Mouse (Mus musculus) CH12.LX (cell line): Measurements from ENCODE around the gene Lrrc8c.

Source experiments
- BHLHE40 ChIP-seq: IDR thresholded peaks from 2 replicates; pipeline ENCODE4 v1.6.1; 2011; ENCODE audit warnings: mild to moderate bottlenecking, low read depth, low read length, improper control_type of control experiment
- CHD1 ChIP-seq: IDR thresholded peaks from 2 replicates; pipeline ENCODE4 v1.6.1; 2012; ENCODE audit warnings: low read depth, low read length, improper control_type of control experiment, inconsistent platforms
- CTCF ChIP-seq, 2 experiments: IDR thresholded peaks in 1 of 2; conservative IDR thresholded peaks in 1 of 2; 2 replicates each; pipeline ENCODE4 v1.5.1; 2011 to 2012; ENCODE audit warnings: low read depth in 2 of 2, low read length in 2 of 2, improper control_type of control experiment in 1 of 2, inconsistent platforms in 1 of 2, mild to moderate bottlenecking in 1 of 2, moderate library complexity in 1 of 2
- HCFC1 ChIP-seq: IDR thresholded peaks from 2 replicates; pipeline ENCODE4 v1.6.1; 2012; ENCODE audit warnings: low read depth, mild to moderate bottlenecking, inconsistent platforms, low read length, improper control_type of control experiment
- POLR2A ChIP-seq: IDR thresholded peaks from 2 replicates; pipeline ENCODE4 v1.6.1; 2011; ENCODE audit warnings: low read depth, mild to moderate bottlenecking, improper control_type of control experiment, low read length
- POLR2AphosphoS2 ChIP-seq: IDR thresholded peaks from 2 replicates; pipeline ENCODE4 v1.6.1; 2011; ENCODE audit warnings: low read depth, low read length, improper control_type of control experiment
- RAD21 ChIP-seq: IDR thresholded peaks from 2 replicates; pipeline ENCODE4 v1.6.1; 2011; ENCODE audit warnings: low read depth, mild to moderate bottlenecking, low read length, improper control_type of control experiment, moderate library complexity
- SMC3 ChIP-seq: IDR thresholded peaks from 2 replicates; pipeline ENCODE4 v1.6.1; 2011; ENCODE audit warnings: low read depth, low read length, improper control_type of control experiment
- TBP ChIP-seq: conservative IDR thresholded peaks from 2 replicates; pipeline ENCODE4 v1.6.1; 2011; ENCODE audit warnings: low read depth, low read length, improper control_type of control experiment
- USF1 ChIP-seq: IDR thresholded peaks from 2 replicates; pipeline ENCODE4 v1.6.1; 2014; ENCODE audit warnings: low read depth, mild to moderate bottlenecking, inconsistent platforms, low read length, improper control_type of control experiment
- ZC3H11A ChIP-seq: IDR thresholded peaks from 2 replicates; pipeline ENCODE4 v1.6.1; 2012; ENCODE audit warnings: low read depth, mild to moderate bottlenecking, inconsistent platforms, low read length, improper control_type of control experiment
- ZNF384 ChIP-seq: IDR thresholded peaks from 2 replicates; pipeline ENCODE4 v1.6.1; 2012; ENCODE audit warnings: low read depth, low read length, improper control_type of control experiment, inconsistent platforms

- TF ChIP-seq CTCF (conservative IDR thresholded peaks at IDR 0.05 in 1 of 2, IDR thresholded peaks at IDR 0.05 in 1 of 2; ENCODE audit: low read depth in 2 of 2, low read length in 2 of 2) (no peak), TBP (no peak), RAD21 (no peak), POLR2A (0 out of 2 replicates have a peak, but pooled peaks have one; percentile 20), POLR2AphosphoS2 (no peak), ZNF384 (no peak), USF1 (no peak), BHLHE40 (no peak; the same call in 1 of the 2 replicates), CHD1 (no peak), HCFC1 (no peak), ZC3H11A (no peak), SMC3 (no peak)
These were observed 50.0 kb downstream of the Lrrc8c start for GRCm38 (mm10) chr5:105569168-105569567.
